Mouse (Mus musculus) liver, embryonic 12.5 days (tissue): ENCODE data around the gene Fhdc1. TPM values are rescaled to one million over a fixed set of nuclear protein-coding genes. Genes with fewer than 3 reads are reported as not detected.

ENCODE experiments used
- ATAC-seq: fragments of 200-750 bp; cut with Nextera tagmentation; 2 replicates; pipeline ENCODE4 v1.8.0; 2017; ENCODE audit warnings: moderate number of reproducible peaks, mild to moderate bottlenecking, moderate library complexity
- H3K27ac ChIP-seq: fragments of 300-500 bp; sonication (generic); 2 replicates; pipeline ENCODE4 v1.5.1; 2016; ENCODE audit warnings: mild to moderate bottlenecking
- H3K27me3 ChIP-seq: fragments of 300-500 bp; sonication (generic); replicated peaks from 2 replicates; pipeline ENCODE4 v1.6.1; 2016; ENCODE audit warnings: mild to moderate bottlenecking, moderate library complexity
- H3K36me3 ChIP-seq: fragments of 300-500 bp; sonication (generic); 2 replicates; pipeline ENCODE4 v1.6.1; 2016; ENCODE audit warnings: mild to moderate bottlenecking, moderate library complexity
- H3K4me1 ChIP-seq: fragments of 300-500 bp; sonication (generic); 2 replicates; pipeline ENCODE4 v1.6.1; 2016
- H3K4me2 ChIP-seq: fragments of 300-500 bp; sonication (generic); 2 replicates; pipeline ENCODE4 v1.6.1; 2016; ENCODE audit warnings: mild to moderate bottlenecking, moderate library complexity
- H3K4me3 ChIP-seq: fragments of 300-500 bp; sonication (generic); 2 replicates; pipeline ENCODE4 v1.5.1; 2016; ENCODE audit warnings: mild to moderate bottlenecking, moderate library complexity
- H3K9ac ChIP-seq: fragments of 300-500 bp; sonication (generic); 2 replicates; pipeline ENCODE4 v1.6.1; 2016; ENCODE audit warnings: mild to moderate bottlenecking, moderate library complexity
- H3K9me3 ChIP-seq: fragments of 300-500 bp; sonication (generic); replicated peaks from 2 replicates; pipeline ENCODE4 v1.6.1; 2016; ENCODE audit warnings: mild to moderate bottlenecking, moderate library complexity
- WGBS: fragments of 180-500 bp; shearing (Covaris S2); methylation state at CpG from one replicate; pipeline ENCODE4 v1.1.7; 2016; ENCODE audit not compliant: insufficient replicate concordance; 5-methylcytosine and 5-hydroxymethylcytosine counted together
- polyA plus RNA-seq: library from polyadenylated mRNA; unstranded; fragments of >200 nt; fragmentation: Nextera tagmentation; extraction: Ambion mirVana; gene quantifications from 2 replicates; pipeline ENCODE4 v1.2.1, GENCODE M21; 2016

Fhdc1 gene
- polyA plus RNA-seq, 1 experiment from 2014 or later, result 26.5 TPM

GRCm38 (mm10) chr3:84428994-84429725 lies 51.1 kb downstream of the Fhdc1 start:
- Histone ChIP-seq H3K4me3 (no peak overlapping the region), H3K27me3 (peaks cover 48% of the 10 kb centered on the region), H3K9me3 (no peaks in the 10 kb centered on the region), H3K9ac (no peak overlapping the region), H3K27ac (no peak overlapping the region), H3K4me2 (no peak overlapping the region), H3K4me1 (peaks cover 12% of the 10 kb centered on the region), H3K36me3 (no peaks in the 10 kb centered on the region)
- WGBS, result 80% methylated on average over 12 of the region's 12 CpGs
- peak; percentile 34; the same call in 1 of the 2 replicates for ATAC-seq

- Histone ChIP-seq H3K9me3 (no peaks in the 10 kb centered on the region), H3K27ac (no peak overlapping the region), H3K36me3 (no peaks in the 10 kb centered on the region), H3K4me1 (peaks cover 12% of the 10 kb centered on the region), H3K9ac (no peak overlapping the region), H3K4me2 (no peak overlapping the region), H3K27me3 (peaks cover 37% of the 10 kb centered on the region), H3K4me3 (no peak overlapping the region)
- ATAC-seq, result no peak
- WGBS, result 68% methylated on average over 5 of the region's 5 CpGs
Observed at GRCm38 (mm10) chr3:84427779-84428178, 52.5 kb downstream of the Fhdc1 start.

GRCm38 (mm10) chr3:84422340-84422739 lies 57.9 kb downstream of the Fhdc1 start:
- no peak overlapping the region for H3K27ac ChIP-seq
- WGBS, result 58% methylated on average over 5 of the region's 5 CpGs
- ATAC-seq, result no peak
- H3K27me3 ChIP-seq, result peaks cover 43% of the 10 kb centered on the region
- H3K4me1 ChIP-seq, result no peaks in the 10 kb centered on the region
- H3K4me3 ChIP-seq, result no peak overlapping the region
- H3K9ac ChIP-seq, result no peak overlapping the region; the same call in 1 of the 2 replicates
- no peaks in the 10 kb centered on the region for H3K9me3 ChIP-seq
- no peak overlapping the region for H3K4me2 ChIP-seq
- H3K36me3 ChIP-seq, result no peaks in the 10 kb centered on the region

GRCm38 (mm10) chr3:84413868-84414267 lies 66.4 kb downstream of the Fhdc1 start:
- no peaks in the 10 kb centered on the region for H3K36me3 ChIP-seq
- peaks cover 7% of the 10 kb centered on the region; the same call in 1 of the 2 replicates for H3K27me3 ChIP-seq
- no peak overlapping the region for H3K4me3 ChIP-seq
- 14% methylated on average over 4 of the region's 4 CpGs for WGBS
- peak overlapping the region; percentile 53 for H3K4me2 ChIP-seq
- H3K27ac ChIP-seq, result peak overlapping the region; percentile 81
- H3K4me1 ChIP-seq, result peaks cover 40% of the 10 kb centered on the region
- peak overlapping the region; percentile 51; the same call in 1 of the 2 replicates for H3K9ac ChIP-seq
- ATAC-seq, result peak; percentile 83
- H3K9me3 ChIP-seq, result no peaks in the 10 kb centered on the region

- Histone ChIP-seq H3K4me3 (no peak overlapping the region), H3K4me1 (peaks cover 45% of the 10 kb centered on the region), H3K9ac (peak overlapping the region; percentile 51), H3K9me3 (no peaks in the 10 kb centered on the region), H3K4me2 (peak overlapping the region; percentile 53), H3K27me3 (no peaks in the 10 kb centered on the region), H3K36me3 (no peaks in the 10 kb centered on the region), H3K27ac (peak overlapping the region; percentile 81)
- ATAC-seq, result peak; percentile 41
- WGBS, result 24% methylated on average over 5 of the region's 5 CpGs
Observed at GRCm38 (mm10) chr3:84412920-84413319, 67.3 kb downstream of the Fhdc1 start.

- H3K27me3 ChIP-seq, result peaks cover 8% of the 10 kb centered on the region; the same call in 1 of the 2 replicates
- H3K4me1 ChIP-seq, result peaks cover 42% of the 10 kb centered on the region
- H3K4me3 ChIP-seq, result no peak overlapping the region
- H3K9ac ChIP-seq, result no peak overlapping the region
- ATAC-seq, result no peak
- no peaks in the 10 kb centered on the region for H3K9me3 ChIP-seq
- H3K36me3 ChIP-seq, result no peaks in the 10 kb centered on the region
- 81% methylated on average over 3 of the region's 3 CpGs for WGBS
- H3K4me2 ChIP-seq, result no peak overlapping the region
- H3K27ac ChIP-seq, result peak overlapping the region; percentile 46
Observed at GRCm38 (mm10) chr3:84409474-84409862, 70.8 kb downstream of the Fhdc1 start.

GRCm38 (mm10) chr3:84408756-84409473 lies 71.3 kb downstream of the Fhdc1 start:
- Histone ChIP-seq H3K4me1 (peaks cover 37% of the 10 kb centered on the region), H3K9ac (no peak overlapping the region), H3K36me3 (no peaks in the 10 kb centered on the region), H3K27ac (peak overlapping the region; percentile 46), H3K4me2 (no peak overlapping the region), H3K27me3 (peaks cover 14% of the 10 kb centered on the region), H3K9me3 (no peaks in the 10 kb centered on the region), H3K4me3 (no peak overlapping the region)
- no peak; the same call in 1 of the 2 replicates for ATAC-seq
- 61% methylated on average over 13 of the region's 13 CpGs for whole genome bisulfite sequencing

GRCm38 (mm10) chr3:84405523-84405922 lies 74.7 kb downstream of the Fhdc1 start:
- Histone ChIP-seq H3K9ac (no peak overlapping the region), H3K27me3 (peaks cover 34% of the 10 kb centered on the region), H3K4me3 (no peak overlapping the region), H3K4me2 (no peak overlapping the region), H3K36me3 (no peaks in the 10 kb centered on the region), H3K4me1 (peaks cover 13% of the 10 kb centered on the region), H3K9me3 (no peaks in the 10 kb centered on the region), H3K27ac (no peak overlapping the region)
- WGBS, result 83% methylated on average over 4 of the region's 4 CpGs
- no peak for ATAC-seq

- H3K9me3 ChIP-seq, result no peaks in the 10 kb centered on the region
- no peak overlapping the region for H3K27ac ChIP-seq
- 55% methylated on average over 5 of the region's 5 CpGs for WGBS
Observed at GRCm38 (mm10) chr3:84403389-84403788, 76.8 kb downstream of the Fhdc1 start.

GRCm38 (mm10) chr3:84402716-84403115 lies 77.5 kb downstream of the Fhdc1 start:
- no peaks in the 10 kb centered on the region for H3K4me1 ChIP-seq
- H3K36me3 ChIP-seq, result no peaks in the 10 kb centered on the region
- no peak for ATAC-seq
- H3K4me2 ChIP-seq, result no peak overlapping the region
- no peaks in the 10 kb centered on the region for H3K9me3 ChIP-seq
- no peak overlapping the region for H3K4me3 ChIP-seq
- peaks cover 39% of the 10 kb centered on the region for H3K27me3 ChIP-seq
- H3K27ac ChIP-seq, result no peak overlapping the region
- H3K9ac ChIP-seq, result no peak overlapping the region
- WGBS, result 53% methylated on average over 2 of the region's 2 CpGs

More at GRCm38 (mm10) chr3:84403389-84403788, 76.8 kb downstream of the Fhdc1 start:
- peaks cover under 1% of the 10 kb centered on the region for H3K4me1 ChIP-seq
- no peak for ATAC-seq
- H3K4me3 ChIP-seq, result no peak overlapping the region
- no peaks in the 10 kb centered on the region for H3K36me3 ChIP-seq
- no peak overlapping the region for H3K9ac ChIP-seq
- H3K4me2 ChIP-seq, result no peak overlapping the region
- peaks cover 39% of the 10 kb centered on the region for H3K27me3 ChIP-seq

- Histone ChIP-seq H3K36me3 (no peaks in the 10 kb centered on the region), H3K9ac (no peak overlapping the region), H3K4me1 (no peaks in the 10 kb centered on the region), H3K4me2 (no peak overlapping the region), H3K27ac (no peak overlapping the region), H3K4me3 (no peak overlapping the region), H3K9me3 (no peaks in the 10 kb centered on the region), H3K27me3 (peaks cover 21% of the 10 kb centered on the region)
- 65% methylated on average over 4 of the region's 4 CpGs for WGBS
- no peak for ATAC-seq
Observed at GRCm38 (mm10) chr3:84397976-84398375, 82.3 kb downstream of the Fhdc1 start.

GRCm38 (mm10) chr3:84396240-84396639 lies 84.0 kb downstream of the Fhdc1 start:
- no peak for ATAC-seq
- no peak overlapping the region for H3K4me3 ChIP-seq
- WGBS, result 64% methylated on average over 2 of the region's 2 CpGs

More at GRCm38 (mm10) chr3:84396240-84396639, 84.0 kb downstream of the Fhdc1 start:
- Histone ChIP-seq H3K4me2 (no peak overlapping the region), H3K36me3 (no peaks in the 10 kb centered on the region), H3K4me1 (no peaks in the 10 kb centered on the region), H3K27me3 (peaks cover 6% of the 10 kb centered on the region; the same call in 1 of the 2 replicates), H3K9ac (no peak overlapping the region), H3K27ac (no peak overlapping the region), H3K9me3 (no peaks in the 10 kb centered on the region)
